Mouse (Mus musculus) lung, embryonic 16.5 days (tissue): ENCODE results near the gene Kif3c. TPM values are rescaled to one million over a fixed set of nuclear protein-coding genes. Genes with fewer than 3 reads are reported as not detected.

ENCODE experiments used
- ATAC-seq: fragments of 200-750 bp; cut with Nextera tagmentation; 2 replicates; pipeline ENCODE4 v1.8.0; 2017; ENCODE audit warnings: low read depth, mild to moderate bottlenecking, moderate library complexity
- H3K27ac ChIP-seq: fragments of 300-500 bp; sonication (generic); 2 replicates; pipeline ENCODE4 v1.5.1; 2014; ENCODE audit warnings: mild to moderate bottlenecking, control low read depth, low read length
- H3K27me3 ChIP-seq: fragments of 300-500 bp; sonication (generic); 2 replicates; pipeline ENCODE4 v1.6.1; 2014; ENCODE audit warnings: low read depth, low read length, mixed read lengths; ENCODE audit not compliant: control insufficient read depth, insufficient read depth
- H3K36me3 ChIP-seq: fragments of 300-500 bp; sonication (generic); 2 replicates; pipeline ENCODE4 v1.6.1; 2014; ENCODE audit warnings: low read length; ENCODE audit not compliant: control insufficient read depth, insufficient read depth
- H3K4me1 ChIP-seq: fragments of 300-500 bp; sonication (generic); replicated peaks from 2 replicates; pipeline ENCODE4 v1.6.1; 2014; ENCODE audit warnings: low read length, mixed read lengths; ENCODE audit not compliant: control insufficient read depth, insufficient read depth
- H3K4me2 ChIP-seq: fragments of 300-500 bp; sonication (generic); 2 replicates; pipeline ENCODE4 v1.6.1; 2014; ENCODE audit warnings: low read depth, low read length, control low read depth
- H3K4me3 ChIP-seq: fragments of 300-500 bp; sonication (generic); 2 replicates; pipeline ENCODE4 v1.5.1; 2014; ENCODE audit warnings: mild to moderate bottlenecking, low read length, control low read depth
- H3K9ac ChIP-seq: fragments of 300-500 bp; sonication (generic); 2 replicates; pipeline ENCODE4 v1.6.1; 2014; ENCODE audit warnings: low read length, control low read depth
- H3K9me3 ChIP-seq: fragments of 300-500 bp; sonication (generic); 2 replicates; pipeline ENCODE4 v1.6.1; 2016; ENCODE audit warnings: low read length; ENCODE audit not compliant: control insufficient read depth
- WGBS: fragments of 180-500 bp; shearing (Covaris S2); extraction: QIAGEN DNeasy Blood & Tissue Kit; methylation state at CpG from one replicate; pipeline ENCODE4 v1.1.7; 2014; 5-methylcytosine and 5-hydroxymethylcytosine counted together
- polyA plus RNA-seq: library from polyadenylated mRNA; unstranded; fragments of >200 nt; fragmentation: Nextera tagmentation; extraction: Ambion mirVana; gene quantifications from 2 replicates; pipeline ENCODE4 v1.2.1, GENCODE M21; 2015

The Kif3c gene
- polyA plus RNA-seq: 11.6 and 12.8 TPM in 2 replicates

- peak; percentile 88 for ATAC-seq
- Histone ChIP-seq H3K27ac (peak within 1 kb of the TSS; percentile 62), H3K4me1 (peaks cover 18% of the 10 kb centered on the region), H3K36me3 (peaks cover 7% of the 10 kb centered on the region; the same call in 1 of the 2 replicates), H3K4me2 (peak within 1 kb of the TSS; percentile 67), H3K9me3 (peaks cover 2% of the 10 kb centered on the region; the same call in 1 of the 2 replicates), H3K27me3 (no peaks in the 10 kb centered on the region), H3K9ac (peak within 1 kb of the TSS; percentile 74), H3K4me3 (peak within 1 kb of the TSS; percentile 83)
- 10% methylated on average over 30 of the region's 48 CpGs for WGBS
These were observed at the start of gene Kif3c for GRCm38 (mm10) chr12:3364508-3365448. Gene Kif3c, plus strand, starts transcription at chr12:3365132.

DNA sequence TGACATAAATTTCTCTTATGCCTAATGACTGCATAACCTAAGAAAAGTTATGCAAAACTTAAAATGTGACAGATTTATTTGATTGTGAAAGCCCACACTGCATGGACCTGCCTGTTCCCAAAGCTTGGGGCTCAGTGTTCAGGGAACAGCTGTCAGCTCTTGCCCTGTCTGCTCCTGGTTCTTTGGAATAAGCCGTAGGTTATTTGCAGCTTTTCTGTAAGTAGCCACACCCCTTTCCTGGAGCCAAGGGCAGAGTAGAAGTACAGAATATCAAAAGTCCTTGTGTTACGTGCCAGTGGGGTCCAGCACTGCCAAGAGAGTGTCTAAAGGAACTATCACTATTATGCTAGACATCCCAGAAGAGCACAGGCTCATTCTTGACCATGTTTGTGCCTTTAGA, 48.8 kb upstream of the Kif3c start:
- ATAC-seq: no peak; the same call in 1 of the 2 replicates
- no peak overlapping the region for H3K4me2 ChIP-seq
- WGBS: 20% methylated on average over 2 of the region's 2 CpGs
- no peaks in the 10 kb centered on the region for H3K36me3 ChIP-seq
- no peaks in the 10 kb centered on the region for H3K9me3 ChIP-seq
- H3K9ac ChIP-seq: no peak overlapping the region
- H3K4me1 ChIP-seq: no peaks in the 10 kb centered on the region
- no peak overlapping the region for H3K4me3 ChIP-seq
- H3K27ac ChIP-seq: no peak overlapping the region
- H3K27me3 ChIP-seq: no peaks in the 10 kb centered on the region

GRCm38 (mm10) chr12:3316937-3317336, 48.0 kb upstream of the Kif3c start:
- 26% methylated on average over 3 of the region's 3 CpGs for WGBS
- Histone ChIP-seq H3K27ac (no peak overlapping the region), H3K36me3 (no peaks in the 10 kb centered on the region), H3K4me2 (no peak overlapping the region), H3K9me3 (no peaks in the 10 kb centered on the region), H3K9ac (no peak overlapping the region), H3K4me3 (no peak overlapping the region), H3K4me1 (no peaks in the 10 kb centered on the region), H3K27me3 (no peaks in the 10 kb centered on the region)
- no peak for ATAC-seq

GRCm38 (mm10) chr12:3319377-3319776, 45.6 kb upstream of the Kif3c start:
- Histone ChIP-seq H3K4me3 (no peak overlapping the region), H3K27ac (no peak overlapping the region), H3K9me3 (no peaks in the 10 kb centered on the region), H3K4me2 (no peak overlapping the region), H3K9ac (no peak overlapping the region), H3K4me1 (no peaks in the 10 kb centered on the region), H3K36me3 (no peaks in the 10 kb centered on the region), H3K27me3 (no peaks in the 10 kb centered on the region)
- WGBS: 60% methylated on average over 4 of the region's 4 CpGs
- ATAC-seq: no peak

GRCm38 (mm10) chr12:3323241-3323640, 41.7 kb upstream of the Kif3c start:
- WGBS: 64% methylated on average over 6 of the region's 6 CpGs
- no peak overlapping the region for H3K27ac ChIP-seq
- H3K9ac ChIP-seq: no peak overlapping the region
- no peaks in the 10 kb centered on the region for H3K4me1 ChIP-seq
- no peaks in the 10 kb centered on the region for H3K27me3 ChIP-seq
- no peak overlapping the region for H3K4me2 ChIP-seq
- ATAC-seq: no peak
- H3K4me3 ChIP-seq: no peak overlapping the region
- H3K36me3 ChIP-seq: no peaks in the 10 kb centered on the region
- H3K9me3 ChIP-seq: no peaks in the 10 kb centered on the region

DNA sequence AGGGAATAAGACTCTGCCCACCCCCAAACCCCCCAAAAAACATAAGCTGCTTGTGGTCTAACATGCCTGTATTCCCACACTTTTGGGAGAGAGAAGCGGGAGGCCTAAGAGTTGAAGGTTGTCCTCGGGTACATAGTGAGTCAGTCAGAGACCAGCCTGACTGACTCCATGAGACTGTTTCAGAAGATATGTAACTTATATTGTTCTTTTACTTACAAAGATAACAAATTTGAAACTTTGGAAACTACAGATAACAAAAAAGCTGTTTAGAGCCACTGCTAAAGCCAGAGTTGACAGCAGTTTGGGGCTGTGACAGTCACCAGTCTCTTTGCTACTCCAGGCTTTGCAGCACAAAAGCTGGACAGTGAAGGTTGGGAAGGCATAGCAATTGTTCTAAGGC, 39.7 kb upstream of the Kif3c start:
- H3K4me1 ChIP-seq: no peaks in the 10 kb centered on the region
- no peaks in the 10 kb centered on the region for H3K9me3 ChIP-seq
- H3K27me3 ChIP-seq: no peaks in the 10 kb centered on the region
- H3K4me3 ChIP-seq: no peak overlapping the region
- no peak overlapping the region for H3K4me2 ChIP-seq
- H3K36me3 ChIP-seq: no peaks in the 10 kb centered on the region
- ATAC-seq: no peak
- WGBS: 74% methylated on average over 2 of the region's 2 CpGs
- no peak overlapping the region for H3K9ac ChIP-seq
- no peak overlapping the region for H3K27ac ChIP-seq

DNA sequence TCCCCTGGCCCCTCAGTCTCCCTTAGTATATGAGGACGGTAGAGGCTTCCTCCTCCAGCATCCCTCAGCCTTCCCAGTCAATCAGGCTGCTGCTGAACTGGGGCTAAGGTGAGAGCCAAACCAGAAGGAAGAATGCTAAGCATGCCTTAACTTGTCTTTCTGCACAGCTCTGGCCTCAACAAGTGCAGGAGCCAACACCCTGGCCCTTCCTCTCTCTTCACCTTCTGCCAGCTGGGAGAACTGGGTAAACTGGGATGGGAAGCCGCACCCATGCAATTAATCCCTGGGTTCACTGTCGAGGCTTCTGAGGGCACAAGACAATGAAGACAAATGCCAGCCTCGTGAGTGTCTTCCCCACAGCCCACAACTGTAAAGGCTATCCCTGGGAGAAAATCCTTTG, 35.3 kb upstream of the Kif3c start:
- H3K27ac ChIP-seq: no peak overlapping the region
- WGBS: 77% methylated on average over 4 of the region's 4 CpGs
- ATAC-seq: no peak

GRCm38 (mm10) chr12:3338931-3339330, 26.0 kb upstream of the Kif3c start:
- ATAC-seq: no peak

More for the DNA sequence above, 35.3 kb upstream of the Kif3c start:
- no peaks in the 10 kb centered on the region for H3K4me1 ChIP-seq
- H3K9me3 ChIP-seq: no peaks in the 10 kb centered on the region
- H3K4me2 ChIP-seq: no peak overlapping the region
- H3K4me3 ChIP-seq: no peak overlapping the region
- H3K9ac ChIP-seq: no peak overlapping the region
- H3K36me3 ChIP-seq: no peaks in the 10 kb centered on the region
- no peaks in the 10 kb centered on the region for H3K27me3 ChIP-seq

DNA sequence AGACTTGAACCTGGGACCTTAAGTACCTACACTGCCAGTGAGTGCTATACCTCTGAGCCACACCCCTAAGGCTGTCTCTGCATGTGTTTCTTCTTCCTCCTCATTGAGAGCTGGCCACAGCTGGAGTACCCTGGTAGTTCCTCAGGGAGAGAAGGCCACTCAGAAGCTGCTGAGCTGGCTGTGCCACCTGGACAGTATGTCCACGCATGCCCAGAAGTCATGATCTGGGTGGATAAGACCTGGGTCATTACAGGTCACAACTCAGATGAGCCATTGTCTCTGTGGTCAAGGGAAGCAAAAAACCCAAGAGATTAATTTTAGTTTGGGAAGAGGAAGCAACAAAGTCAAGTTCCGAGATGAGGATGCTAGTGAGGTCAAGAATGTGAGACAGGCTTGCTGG, 20.8 kb upstream of the Kif3c start:
- no peak overlapping the region for H3K4me3 ChIP-seq
- no peaks in the 10 kb centered on the region for H3K36me3 ChIP-seq
- no peaks in the 10 kb centered on the region for H3K4me1 ChIP-seq
- H3K27me3 ChIP-seq: no peaks in the 10 kb centered on the region
- 88% methylated on average over 2 of the region's 2 CpGs for WGBS
- H3K9me3 ChIP-seq: no peaks in the 10 kb centered on the region
- H3K4me2 ChIP-seq: no peak overlapping the region
- no peak for ATAC-seq
- no peak overlapping the region for H3K9ac ChIP-seq
- H3K27ac ChIP-seq: no peak overlapping the region

More at GRCm38 (mm10) chr12:3338931-3339330, 26.0 kb upstream of the Kif3c start:
- no peaks in the 10 kb centered on the region for H3K9me3 ChIP-seq
- H3K36me3 ChIP-seq: no peaks in the 10 kb centered on the region
- WGBS: 76% methylated on average over 1 of the region's 1 CpGs
- H3K4me2 ChIP-seq: no peak overlapping the region
- no peaks in the 10 kb centered on the region for H3K4me1 ChIP-seq
- no peak overlapping the region for H3K9ac ChIP-seq
- no peak overlapping the region for H3K27ac ChIP-seq
- H3K4me3 ChIP-seq: no peak overlapping the region
- H3K27me3 ChIP-seq: no peaks in the 10 kb centered on the region
